Mouse (Mus musculus) neural tube, embryonic 11.5 days (tissue): Measurements from ENCODE around the gene Sel1l3. TPM values are rescaled to one million over a fixed set of nuclear protein-coding genes. Genes with fewer than 3 reads are reported as not detected.

Source experiments
- ATAC-seq: fragments of 200-750 bp; cut with Nextera tagmentation; 2 replicates; pipeline ENCODE4 v1.8.0; 2017; ENCODE audit warnings: moderate number of reproducible peaks, mild to moderate bottlenecking, moderate TSS enrichment, moderate library complexity; ENCODE audit not compliant: insufficient read depth, low FRiP score, low TSS enrichment
- DNase-seq: peaks from one replicate; pipeline ENCODE4 v3.0.0-alpha.2; 2015; ENCODE audit warnings: low spot score
- H3K27ac ChIP-seq: fragments of 300-500 bp; sonication (generic); 2 replicates; pipeline ENCODE4 v1.5.1; 2014; ENCODE audit warnings: low read depth, mild to moderate bottlenecking, low read length
- H3K27me3 ChIP-seq: fragments of 300-500 bp; sonication (generic); 2 replicates; pipeline ENCODE4 v1.6.1; 2014; ENCODE audit warnings: mild to moderate bottlenecking, low read length, mixed read lengths; ENCODE audit not compliant: control insufficient read depth, insufficient read depth
- H3K36me3 ChIP-seq: fragments of 300-500 bp; sonication (generic); 2 replicates; pipeline ENCODE4 v1.6.1; 2014; ENCODE audit warnings: mild to moderate bottlenecking, low read length, moderate library complexity, mixed read lengths; ENCODE audit not compliant: control insufficient read depth, insufficient read depth
- H3K4me1 ChIP-seq: fragments of 300-500 bp; sonication (generic); 2 replicates; pipeline ENCODE4 v1.6.1; 2014; ENCODE audit warnings: low read length, mixed read lengths; ENCODE audit not compliant: control insufficient read depth, insufficient read depth
- H3K4me2 ChIP-seq: fragments of 300-500 bp; sonication (generic); 2 replicates; pipeline ENCODE4 v1.6.1; 2014; ENCODE audit warnings: low read depth, mild to moderate bottlenecking, moderate library complexity
- H3K4me3 ChIP-seq: fragments of 300-500 bp; sonication (generic); 2 replicates; pipeline ENCODE4 v1.5.1; 2014; ENCODE audit warnings: low read depth, low read length
- H3K9ac ChIP-seq: fragments of 300-500 bp; sonication (generic); 2 replicates; pipeline ENCODE4 v1.6.1; 2014; ENCODE audit warnings: mild to moderate bottlenecking, low read length
- H3K9me3 ChIP-seq: fragments of 300-500 bp; sonication (generic); 2 replicates; pipeline ENCODE4 v1.6.1; 2016; ENCODE audit warnings: low read length; ENCODE audit not compliant: control insufficient read depth
- WGBS: fragments of 180-500 bp; shearing (Covaris S2); extraction: QIAGEN DNeasy Blood & Tissue Kit; methylation state at CpG from one replicate; pipeline ENCODE4 v1.1.7; 2014; 5-methylcytosine and 5-hydroxymethylcytosine counted together
- polyA plus RNA-seq: library from polyadenylated mRNA; unstranded; fragments of >200 nt; fragmentation: Nextera tagmentation; extraction: Ambion mirVana; gene quantifications from 2 replicates; pipeline ENCODE4 v1.2.1, GENCODE M21; 2014

Gene Sel1l3
- polyA plus RNA-seq, 1 experiment from 2014 or later: 3.4 TPM

- no peak overlapping the region for H3K4me2 ChIP-seq
- H3K4me1 ChIP-seq: no peaks in the 10 kb centered on the region
- WGBS: 81% methylated on average over 2 of the region's 2 CpGs
- ATAC-seq (no peak), DNase-seq (no peak)
- no peaks in the 10 kb centered on the region for H3K27me3 ChIP-seq
- H3K4me3 ChIP-seq: no peak overlapping the region
- H3K9ac ChIP-seq: no peak overlapping the region
- H3K27ac ChIP-seq: no peak overlapping the region
- no peaks in the 10 kb centered on the region for H3K36me3 ChIP-seq
- no peaks in the 10 kb centered on the region for H3K9me3 ChIP-seq
These were observed 19.3 kb downstream of the Sel1l3 start for GRCm38 (mm10) chr5:53194421-53194820.

GRCm38 (mm10) chr5:53193092-53194030, 20.4 kb downstream of the Sel1l3 start:
- H3K9me3 ChIP-seq: no peaks in the 10 kb centered on the region
- no peak for DNase-seq
- no peak overlapping the region for H3K27ac ChIP-seq
- WGBS: 89% methylated on average over 13 of the region's 13 CpGs
- H3K27me3 ChIP-seq: no peaks in the 10 kb centered on the region
- no peak for ATAC-seq
- H3K9ac ChIP-seq: no peak overlapping the region
- H3K4me3 ChIP-seq: no peak overlapping the region
- no peak overlapping the region for H3K4me2 ChIP-seq
- H3K36me3 ChIP-seq: no peaks in the 10 kb centered on the region
- no peaks in the 10 kb centered on the region for H3K4me1 ChIP-seq

GRCm38 (mm10) chr5:53188608-53189007, 25.1 kb downstream of the Sel1l3 start:
- Histone ChIP-seq H3K9me3 (no peaks in the 10 kb centered on the region), H3K36me3 (no peaks in the 10 kb centered on the region), H3K4me3 (no peak overlapping the region), H3K4me2 (no peak overlapping the region), H3K9ac (no peak overlapping the region), H3K4me1 (no peaks in the 10 kb centered on the region), H3K27ac (no peak overlapping the region), H3K27me3 (no peaks in the 10 kb centered on the region)
- DNase-seq: no peak
- ATAC-seq: no peak
- 77% methylated on average over 2 of the region's 2 CpGs for WGBS

GRCm38 (mm10) chr5:53187245-53187644, 26.5 kb downstream of the Sel1l3 start:
- ATAC-seq: no peak
- WGBS: 79% methylated on average over 10 of the region's 10 CpGs
- Histone ChIP-seq H3K4me1 (no peaks in the 10 kb centered on the region), H3K27me3 (no peaks in the 10 kb centered on the region), H3K36me3 (no peaks in the 10 kb centered on the region), H3K4me2 (no peak overlapping the region), H3K27ac (no peak overlapping the region), H3K9ac (no peak overlapping the region), H3K9me3 (no peaks in the 10 kb centered on the region), H3K4me3 (no peak overlapping the region)
- DNase-seq: no peak

GRCm38 (mm10) chr5:53185803-53186202, 27.9 kb downstream of the Sel1l3 start:
- WGBS: 88% methylated on average over 11 of the region's 11 CpGs
- H3K27ac ChIP-seq: no peak overlapping the region
- H3K9ac ChIP-seq: no peak overlapping the region
- ATAC-seq: no peak
- H3K9me3 ChIP-seq: no peaks in the 10 kb centered on the region
- H3K27me3 ChIP-seq: no peaks in the 10 kb centered on the region
- H3K36me3 ChIP-seq: no peaks in the 10 kb centered on the region
- H3K4me2 ChIP-seq: no peak overlapping the region
- no peak for DNase-seq
- H3K4me1 ChIP-seq: no peaks in the 10 kb centered on the region
- no peak overlapping the region for H3K4me3 ChIP-seq

- Histone ChIP-seq H3K4me1 (no peaks in the 10 kb centered on the region), H3K36me3 (no peaks in the 10 kb centered on the region), H3K27ac (no peak overlapping the region), H3K9ac (no peak overlapping the region), H3K27me3 (no peaks in the 10 kb centered on the region), H3K4me3 (no peak overlapping the region), H3K4me2 (no peak overlapping the region), H3K9me3 (no peaks in the 10 kb centered on the region)
- DNase-seq (no peak), ATAC-seq (no peak)
- WGBS: 84% methylated on average over 5 of the region's 5 CpGs
These were observed 33.8 kb downstream of the Sel1l3 start for GRCm38 (mm10) chr5:53179965-53180364.

- Histone ChIP-seq H3K4me3 (no peak overlapping the region), H3K4me2 (no peak overlapping the region), H3K9ac (no peak overlapping the region), H3K27me3 (no peaks in the 10 kb centered on the region), H3K36me3 (no peaks in the 10 kb centered on the region), H3K9me3 (no peaks in the 10 kb centered on the region), H3K4me1 (no peaks in the 10 kb centered on the region), H3K27ac (no peak overlapping the region)
- WGBS: 65% methylated on average over 6 of the region's 6 CpGs
- no peak for ATAC-seq
- no peak for DNase-seq
These were observed 37.0 kb downstream of the Sel1l3 start for GRCm38 (mm10) chr5:53176703-53177102.

GRCm38 (mm10) chr5:53176075-53176474, 37.7 kb downstream of the Sel1l3 start:
- no peak overlapping the region for H3K4me3 ChIP-seq
- H3K4me1 ChIP-seq: no peaks in the 10 kb centered on the region
- H3K27me3 ChIP-seq: no peaks in the 10 kb centered on the region
- WGBS: 60% methylated on average over 2 of the region's 4 CpGs
- H3K4me2 ChIP-seq: no peak overlapping the region
- no peak overlapping the region for H3K27ac ChIP-seq
- H3K9me3 ChIP-seq: no peaks in the 10 kb centered on the region
- H3K36me3 ChIP-seq: no peaks in the 10 kb centered on the region
- DNase-seq (no peak), ATAC-seq (no peak)
- no peak overlapping the region for H3K9ac ChIP-seq

- no peaks in the 10 kb centered on the region for H3K4me1 ChIP-seq
- DNase-seq (no peak), ATAC-seq (no peak)
- no peak overlapping the region for H3K4me3 ChIP-seq
- no peaks in the 10 kb centered on the region for H3K36me3 ChIP-seq
- H3K27me3 ChIP-seq: no peaks in the 10 kb centered on the region
- H3K4me2 ChIP-seq: no peak overlapping the region
- no peak overlapping the region for H3K9ac ChIP-seq
- H3K27ac ChIP-seq: no peak overlapping the region
- H3K9me3 ChIP-seq: no peaks in the 10 kb centered on the region
- 90% methylated on average over 3 of the region's 3 CpGs for WGBS
These were observed 38.5 kb downstream of the Sel1l3 start for GRCm38 (mm10) chr5:53175195-53175594.
